Mouse (Mus musculus): ENCODE measurements around the gene Cdc20b.
"Not testable (repeated sequence)": the region's sequence is repeated elsewhere in the genome, so short reads cannot be mapped to it uniquely, and the experiment has no call there.

Cdc20b gene

GRCm38 (mm10) chr13:113034950-113035421, at the start of gene Cdc20b:
TSS of gene Cdc20b (plus strand) at chr13:113035111.
- DNase-seq (ENCODE audit: low read depth, low spot score) = no peak

DNA sequence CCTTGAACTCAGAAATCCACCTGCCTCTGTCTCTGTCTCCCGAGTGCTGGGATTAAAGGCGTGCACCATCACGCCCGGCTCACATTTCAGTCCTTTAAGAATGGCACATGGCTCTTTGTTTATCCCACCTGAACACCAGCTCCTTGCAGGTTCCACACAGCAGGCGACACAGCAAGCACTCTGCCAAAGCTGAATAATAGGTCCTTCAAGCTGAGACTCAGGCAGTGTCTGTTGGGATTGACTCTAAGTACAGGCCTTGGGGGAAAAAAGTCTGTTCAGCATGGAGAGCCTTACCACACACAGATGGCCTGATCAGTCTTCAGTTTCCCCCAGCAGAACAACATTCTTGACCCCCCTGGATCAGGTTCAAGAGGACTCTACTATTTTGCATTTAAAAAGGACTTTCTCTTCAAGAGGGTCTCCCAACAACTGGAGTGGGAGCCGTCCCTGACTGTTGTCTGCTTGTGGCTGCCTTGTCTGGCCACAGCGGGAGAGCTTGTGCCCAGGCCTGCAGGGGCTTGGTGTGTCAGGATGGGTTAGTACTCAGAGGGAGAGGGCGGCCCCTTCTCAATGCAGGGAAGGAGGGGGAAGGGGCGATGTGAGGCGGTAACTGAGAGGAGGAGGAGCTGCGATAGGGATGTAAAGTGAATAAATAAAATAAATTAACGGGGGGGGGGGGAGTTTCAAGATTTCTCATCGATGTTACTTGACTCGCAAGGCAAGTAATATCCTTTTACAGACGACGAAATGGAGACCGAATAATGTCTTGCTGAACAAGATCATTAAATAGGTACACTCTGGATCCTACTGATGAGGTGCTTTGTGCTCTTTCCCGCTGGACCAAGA, 49.1 kb upstream of the Cdc20b start:
- DNase-seq (ENCODE audit: low read depth, low spot score) = no peak

- no peak for DNase-seq (ENCODE audit: low read depth, low spot score)
Observed at GRCm38 (mm10) chr13:112986451-112986950, 48.4 kb upstream of the Cdc20b start.

DNA sequence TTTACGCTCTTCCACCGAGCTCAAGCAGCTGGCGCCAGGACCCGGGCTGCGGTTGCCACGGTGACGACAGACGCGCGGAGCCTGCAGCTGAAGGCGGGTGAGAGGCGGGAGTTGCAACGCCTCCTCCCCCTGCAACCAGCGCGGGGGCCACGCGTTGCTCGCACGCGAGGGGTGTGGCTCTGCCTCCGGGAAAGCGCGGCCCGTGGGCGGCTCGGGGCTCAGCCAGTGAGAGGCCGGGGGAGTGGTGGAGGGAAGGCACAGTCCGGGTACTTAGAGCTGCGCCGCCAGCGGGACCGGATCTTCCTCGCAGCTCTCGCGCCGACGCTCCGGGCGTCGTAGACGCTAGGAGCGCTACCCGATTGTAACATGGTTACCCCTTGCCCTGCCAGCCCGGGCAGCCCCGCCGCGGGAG, 47.4 kb upstream of the Cdc20b start, which contains the start of gene Ccno:
Gene Ccno, plus strand, starts transcription at position 271 of the 412 bp plus-strand sequence.
- peak; percentile 76 for DNase-seq (ENCODE audit: low read depth, low spot score)

DNA sequence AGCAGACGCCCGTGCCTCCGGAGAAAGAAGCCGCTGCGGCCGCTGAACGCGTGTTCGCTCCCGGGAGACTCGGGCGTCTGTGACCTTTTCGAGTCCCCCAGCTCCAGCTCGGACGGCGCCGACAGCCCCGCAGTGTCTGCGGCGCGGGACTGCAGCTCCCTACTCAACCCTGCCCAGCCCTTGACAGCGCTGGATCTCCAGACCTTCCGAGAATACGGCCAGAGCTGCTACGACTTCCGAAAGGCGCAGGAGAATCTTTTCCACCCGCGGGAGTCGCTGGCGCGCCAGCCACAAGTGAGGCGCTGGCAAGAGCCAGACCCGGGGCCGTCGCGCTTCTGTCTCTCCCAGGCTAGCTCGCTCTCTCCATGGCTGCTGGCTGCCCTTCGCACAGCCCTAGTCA, 46.9 kb upstream of the Cdc20b start:
- no peak for DNase-seq (ENCODE audit: low read depth, low spot score)

DNA sequence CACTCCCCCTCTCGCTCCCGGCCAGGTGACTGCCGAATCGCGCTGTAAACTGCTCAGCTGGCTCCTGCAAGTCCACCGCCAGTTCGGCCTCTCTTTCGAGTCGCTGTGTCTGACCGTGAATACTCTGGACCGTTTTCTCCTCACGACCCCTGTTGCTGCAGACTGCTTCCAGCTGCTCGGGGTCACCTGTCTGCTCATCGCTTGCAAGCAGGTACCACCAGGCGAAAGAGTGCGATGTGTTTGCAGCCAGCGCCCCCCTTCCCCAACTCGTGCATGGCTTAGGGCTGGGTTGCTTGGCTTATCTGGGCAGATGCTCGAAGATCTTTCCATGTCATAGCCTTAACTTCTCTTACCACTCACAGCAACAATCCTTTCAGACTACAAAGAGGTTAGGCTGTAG, 46.0 kb upstream of the Cdc20b start:
- no peak for DNase-seq (ENCODE audit: low read depth, low spot score)

DNA sequence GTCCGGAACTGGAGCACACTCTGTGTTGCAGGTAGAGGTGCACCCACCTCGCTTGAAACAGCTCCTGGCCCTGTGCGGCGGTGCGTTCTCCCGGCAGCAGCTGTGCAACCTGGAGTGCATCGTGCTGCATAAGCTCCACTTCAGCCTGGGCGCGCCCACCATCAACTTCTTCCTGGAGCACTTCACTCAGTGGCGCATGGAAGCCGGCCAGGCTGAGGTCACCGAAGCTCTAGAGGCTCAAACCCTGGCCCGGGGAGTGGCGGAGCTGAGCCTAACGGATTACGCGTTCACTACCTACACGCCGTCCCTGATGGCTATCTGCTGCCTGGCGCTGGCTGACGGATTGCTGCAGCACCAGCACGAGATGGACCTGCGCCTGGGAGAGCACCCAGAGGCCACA, 45.4 kb upstream of the Cdc20b start:
- DNase-seq (ENCODE audit: low read depth, low spot score) = no peak

DNA sequence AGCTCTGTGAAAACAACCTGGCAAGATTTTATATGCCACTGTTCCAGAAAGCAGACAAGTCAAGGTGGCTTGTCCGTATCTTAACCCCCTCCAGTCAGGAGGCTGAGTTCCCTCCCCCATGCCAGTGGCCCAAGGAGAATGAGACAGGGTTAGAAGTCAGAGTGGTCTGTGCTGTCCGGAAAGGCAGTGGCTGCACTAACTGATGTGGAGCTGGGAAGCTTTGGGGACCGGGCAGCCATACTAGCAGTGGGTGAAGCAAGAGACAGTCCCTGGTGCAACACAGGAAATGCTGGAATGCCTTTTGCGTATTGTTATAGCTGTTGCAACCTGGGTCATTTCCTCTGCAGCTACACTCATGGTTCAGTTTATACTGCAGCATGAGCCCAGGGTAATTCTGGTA, 44.6 kb upstream of the Cdc20b start:
- no peak for DNase-seq (ENCODE audit: low read depth, low spot score)

GRCm38 (mm10) chr13:112993531-112994152, 41.3 kb upstream of the Cdc20b start, which contains the start of gene Mcidas:
TSS of gene Mcidas (plus strand) at chr13:112993845.
- no peak for DNase-seq (ENCODE audit: low read depth, low spot score)

DNA sequence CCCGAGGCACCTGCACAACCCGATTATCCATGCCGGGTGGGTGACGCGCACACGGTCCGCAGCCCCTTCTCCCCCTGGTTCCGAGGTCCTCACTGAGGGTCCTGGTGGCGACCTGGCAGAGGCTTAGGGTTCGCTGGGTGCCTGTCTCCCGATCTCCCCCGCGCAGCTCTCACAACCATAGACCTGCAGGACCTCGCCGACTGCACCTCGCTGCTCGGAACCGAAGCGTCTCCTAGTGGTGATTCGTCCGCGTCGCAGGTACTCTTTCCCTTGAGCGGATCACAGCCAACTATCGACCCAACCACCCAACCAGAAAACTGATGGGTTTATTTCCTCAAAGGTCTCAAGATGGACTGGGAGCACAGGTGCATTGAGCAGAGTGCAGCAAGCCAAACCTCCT, 40.7 kb upstream of the Cdc20b start:
- DNase-seq (ENCODE audit: low read depth, low spot score) = no peak

- peak; percentile 27 for DNase-seq (ENCODE audit: low read depth, low spot score)
Observed at GRCm38 (mm10) chr13:112996407-112996806, 38.5 kb upstream of the Cdc20b start.

GRCm38 (mm10) chr13:112997369-112997768, 37.5 kb upstream of the Cdc20b start:
- DNase-seq (ENCODE audit: low read depth, low spot score) = no peak

- DNase-seq (ENCODE audit: low read depth, low spot score) = peak; percentile 70
Observed at GRCm38 (mm10) chr13:112998427-112999201, 36.3 kb upstream of the Cdc20b start.

- DNase-seq (ENCODE audit: low read depth, low spot score) = no peak
Observed at GRCm38 (mm10) chr13:113000090-113000489, 34.8 kb upstream of the Cdc20b start.

- DNase-seq (ENCODE audit: low read depth, low spot score) = no peak
Observed at GRCm38 (mm10) chr13:113000576-113001318, 34.2 kb upstream of the Cdc20b start.

GRCm38 (mm10) chr13:113012683-113013082, 22.2 kb upstream of the Cdc20b start:
- no peak for DNase-seq (ENCODE audit: low read depth, low spot score)

DNA sequence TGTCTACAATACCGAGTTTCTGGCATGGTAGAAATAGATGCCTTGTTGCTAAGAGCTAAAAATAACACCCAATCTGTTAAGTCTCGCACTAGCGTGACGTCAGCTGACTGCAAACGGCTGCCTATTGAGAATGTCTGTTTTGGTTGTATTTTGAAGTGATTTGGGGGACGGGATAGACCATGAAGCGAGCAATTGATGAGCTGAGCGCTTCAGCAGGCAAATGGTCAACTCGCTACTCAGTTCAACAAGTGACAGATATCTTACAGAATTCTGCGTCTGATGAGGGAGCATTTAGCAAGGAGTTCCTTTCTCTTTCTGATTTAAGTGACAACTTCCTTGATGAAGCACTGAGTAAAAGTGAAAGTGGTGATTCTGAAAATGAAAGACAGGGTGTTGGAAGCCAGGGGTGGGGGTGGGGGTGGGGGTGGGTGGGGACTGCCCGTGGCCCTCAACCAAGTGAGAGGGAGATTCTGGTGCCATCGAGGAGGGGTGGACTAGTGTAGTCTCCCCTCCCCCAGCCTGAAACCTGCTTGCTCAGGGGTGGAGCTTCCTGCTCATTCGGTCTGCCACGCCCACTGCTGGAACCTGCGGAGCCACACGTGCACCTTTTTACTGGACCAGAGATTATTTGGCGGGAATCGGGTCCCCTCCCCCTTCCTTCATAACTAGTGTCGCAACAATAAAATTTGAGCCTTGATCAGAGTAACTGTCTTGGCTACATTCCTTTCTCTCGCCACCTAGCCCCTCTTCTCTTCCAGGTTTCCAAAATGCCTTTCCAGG, 21.5 kb upstream of the Cdc20b start:
- not testable (repeated sequence) for DNase-seq (ENCODE audit: low read depth, low spot score)

DNA sequence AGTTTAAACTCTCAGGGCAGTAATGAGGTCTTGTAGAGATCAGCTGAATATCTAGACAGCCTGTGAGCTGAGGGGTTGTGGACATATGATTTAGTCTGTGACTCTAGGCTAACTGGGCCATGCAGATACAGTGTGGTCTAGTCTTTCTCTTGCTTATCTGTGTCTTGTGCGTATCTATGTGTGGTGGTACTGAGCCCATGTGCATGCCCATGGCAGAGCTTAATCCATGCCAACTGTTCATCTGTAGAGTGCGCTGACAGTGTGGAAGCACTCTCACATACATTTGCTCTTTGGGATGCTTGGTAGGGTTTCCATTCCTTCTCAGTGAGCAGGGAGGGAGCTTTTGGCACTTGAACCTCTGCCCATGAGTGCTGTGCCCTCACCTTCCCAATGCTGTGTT, 13.4 kb upstream of the Cdc20b start:
- no peak for DNase-seq (ENCODE audit: low read depth, low spot score)

GRCm38 (mm10) chr13:113022467-113022866, 12.4 kb upstream of the Cdc20b start:
- DNase-seq (ENCODE audit: low read depth, low spot score) = no peak
